Mouse (Mus musculus) liver, adult 2 months (tissue): ENCODE results near the gene Zfp511.

Experiments
- CTCF ChIP-seq: fragments of 200-500 bp; IDR thresholded peaks from 2 replicates; pipeline ENCODE4 v1.5.1; 2011; ENCODE audit warnings: low read depth, low read length, control low read depth
- POLR2A ChIP-seq: fragments of 200-500 bp; IDR thresholded peaks from 2 replicates; pipeline ENCODE4 v1.6.1; 2011; ENCODE audit warnings: low read length, control low read depth; ENCODE audit not compliant: insufficient read depth; ENCODE audit errors: extremely low read depth

DNA sequence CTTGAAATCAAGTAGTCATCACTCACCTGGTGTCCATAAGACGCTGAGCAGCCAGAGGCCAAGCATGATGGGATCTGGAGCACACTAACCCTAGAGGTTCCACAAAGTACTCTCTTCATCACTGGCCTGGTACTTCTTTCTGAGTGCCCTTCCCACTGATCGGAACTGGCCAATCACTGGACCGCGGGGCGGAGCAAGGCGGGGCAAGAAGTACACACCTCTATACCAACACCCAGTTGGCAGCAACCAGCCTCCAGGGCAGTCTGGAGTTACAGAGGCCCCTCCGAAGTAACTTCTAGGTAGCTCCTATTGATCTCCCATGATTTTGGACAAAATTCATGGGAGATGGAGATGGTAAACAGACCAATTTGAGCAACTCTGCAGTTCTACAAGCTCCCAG is 43.8 kb upstream of the Zfp511 start, which contains the start of gene Adam8:
- TF ChIP-seq POLR2A (no peak), CTCF (no peak)
